Mouse (Mus musculus): Measurements from ENCODE around the gene Ccsap. TPM values are rescaled to one million over a fixed set of nuclear protein-coding genes. Genes with fewer than 3 reads are reported as not detected.

Ccsap gene
- total RNA-seq, 2 experiments from 2014 or later: 1.1 to 1.5 TPM

Other genes starting within 250 kb of the Ccsap start
- gene Rhou, start 206.3 kb downstream of the Ccsap start, total RNA-seq (2021): 10 to 100 TPM; 42.5 to 42.8 TPM
- gene Rab4a, start 54.2 kb downstream of the Ccsap start, total RNA-seq (2021): 10 to 100 TPM; 25.5 to 25.9 TPM
- gene Acta1, start 34.5 kb upstream of the Ccsap start, total RNA-seq (2021): 10 to 100 TPM in 1 of 2 experiments, under 1 TPM in 1; 0.27 to 30.4 TPM
- 10 to 100 TPM; 13.9 to 17.1 TPM for gene Nup133, start 89.1 kb upstream of the Ccsap start, total RNA-seq (2021)
- gene Abcb10, start 122.9 kb upstream of the Ccsap start, total RNA-seq (2021): 10 to 100 TPM; 12.8 to 16.8 TPM
- 10 to 100 TPM; 22.3 to 22.7 TPM for gene Taf5l, start 161.2 kb upstream of the Ccsap start, total RNA-seq (2021)
- 10 to 100 TPM; 12.3 to 14.7 TPM for gene Urb2, start 161.3 kb upstream of the Ccsap start, total RNA-seq (2021)

All from adrenal gland, adult 18-20 months (tissue).